Mouse (Mus musculus): ENCODE results near the gene Fam71f2. TPM values are rescaled to one million over a fixed set of nuclear protein-coding genes. Genes with fewer than 3 reads are reported as not detected.

Fam71f2 gene
- polyA plus RNA-seq, 1 experiment, result 0.20 TPM

DNA sequence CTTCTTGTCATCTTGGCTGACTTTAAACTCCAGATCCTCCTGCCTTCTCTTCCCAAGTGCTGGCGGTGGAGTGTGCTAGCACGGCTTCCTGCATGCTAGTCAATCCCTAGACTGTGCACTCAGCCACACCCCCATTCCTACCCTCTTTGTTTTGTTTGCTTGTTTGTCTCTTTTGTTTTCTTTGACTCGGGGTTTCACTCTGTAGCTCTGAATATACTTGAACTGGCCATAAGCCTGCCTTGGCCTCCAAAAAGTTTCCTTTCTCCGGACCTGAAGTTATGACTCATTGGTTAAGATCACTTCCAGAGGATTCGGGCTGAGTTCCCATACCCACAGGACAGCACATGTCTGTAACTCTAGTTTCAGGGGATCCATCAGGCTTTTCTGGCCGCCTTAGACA lies 9.3 kb downstream of the Fam71f2 start:
- H3K27me3 ChIP-seq (ENCODE audit: control insufficient read depth, insufficient read depth, low read length), result no peaks in the 10 kb centered on the region
- H3K36me3 ChIP-seq (ENCODE audit: control insufficient read depth, insufficient read depth, low read length), result no peaks in the 10 kb centered on the region
- H3K4me1 ChIP-seq (ENCODE audit: control insufficient read depth, insufficient read depth, insufficient read length, low read length), result no peaks in the 10 kb centered on the region
- no peak overlapping the region for H3K4me3 ChIP-seq (ENCODE audit: low read depth, low read length)
- TF ChIP-seq POLR2A (IDR thresholded peaks at IDR 0.05; ENCODE audit: low read depth, low read length) (no peak), CTCF (IDR thresholded peaks at IDR 0.05; ENCODE audit: extremely low read depth, insufficient read length, insufficient replicate concordance, low read depth, low read length) (no peak)
- 52% methylated on average over 6 of the region's 6 CpGs for WGBS
- no peak overlapping the region for H3K27ac ChIP-seq (ENCODE audit: insufficient read depth, low read depth, low read length)

DNA sequence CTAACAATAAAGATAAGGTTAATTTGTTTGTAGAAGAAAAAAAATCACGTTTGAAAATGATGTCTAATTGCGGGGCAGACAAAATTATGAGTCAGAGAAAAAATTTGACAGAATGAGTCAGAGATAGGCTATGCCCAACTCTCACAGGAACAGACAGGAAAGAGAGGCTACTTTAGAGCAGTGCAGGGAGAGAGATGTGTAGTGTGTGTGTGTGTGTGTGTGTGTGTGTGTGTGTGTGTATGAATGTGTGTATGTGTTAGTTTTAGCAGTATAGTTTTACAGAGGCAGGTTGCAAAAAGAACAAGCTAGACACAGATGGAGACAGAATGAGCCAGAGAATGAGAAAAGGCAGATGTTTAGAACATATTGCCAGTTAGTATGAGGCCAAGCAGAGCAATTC lies 19.7 kb downstream of the Fam71f2 start:
- WGBS, result 8% methylated on average over 2 of the region's 2 CpGs
- Histone ChIP-seq H3K27ac (ENCODE audit: insufficient read depth, low read depth, low read length) (no peak overlapping the region), H3K36me3 (ENCODE audit: control insufficient read depth, insufficient read depth, low read length) (no peaks in the 10 kb centered on the region), H3K4me1 (ENCODE audit: control insufficient read depth, insufficient read depth, insufficient read length, low read length) (no peaks in the 10 kb centered on the region), H3K4me3 (ENCODE audit: low read depth, low read length) (no peak overlapping the region), H3K27me3 (ENCODE audit: control insufficient read depth, insufficient read depth, low read length) (no peaks in the 10 kb centered on the region)
- no peak for TF ChIP-seq POLR2A (IDR thresholded peaks at IDR 0.05; ENCODE audit: low read depth, low read length)
- no peak for TF ChIP-seq CTCF (IDR thresholded peaks at IDR 0.05; ENCODE audit: extremely low read depth, insufficient read length, insufficient replicate concordance, low read depth, low read length)

DNA sequence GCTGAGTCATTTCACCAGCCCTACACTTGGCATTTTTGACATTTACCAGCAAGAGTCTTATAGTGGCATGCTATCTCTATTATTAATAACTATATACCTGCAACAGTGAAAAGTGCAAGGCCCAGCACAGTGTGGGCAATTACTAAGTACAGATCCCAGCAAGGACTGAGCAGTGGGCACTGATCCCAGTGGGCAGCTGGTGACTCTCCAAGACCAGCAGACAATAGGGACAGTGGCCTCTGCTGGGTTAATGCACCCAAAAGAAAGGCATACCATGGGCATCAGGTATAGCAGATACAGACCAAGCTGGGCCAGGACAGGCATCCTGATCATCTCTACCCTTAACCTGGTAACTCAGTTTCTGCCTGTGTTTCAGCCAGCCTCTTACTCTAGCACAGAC lies 23.9 kb downstream of the Fam71f2 start:
- Histone ChIP-seq H3K4me1 (ENCODE audit: control insufficient read depth, insufficient read depth, insufficient read length, low read length) (no peaks in the 10 kb centered on the region), H3K27ac (ENCODE audit: insufficient read depth, low read depth, low read length) (no peak overlapping the region), H3K36me3 (ENCODE audit: control insufficient read depth, insufficient read depth, low read length) (no peaks in the 10 kb centered on the region), H3K4me3 (ENCODE audit: low read depth, low read length) (no peak overlapping the region), H3K27me3 (ENCODE audit: control insufficient read depth, insufficient read depth, low read length) (no peaks in the 10 kb centered on the region)
- TF ChIP-seq CTCF (IDR thresholded peaks at IDR 0.05; ENCODE audit: extremely low read depth, insufficient read length, insufficient replicate concordance, low read depth, low read length) (no peak), POLR2A (IDR thresholded peaks at IDR 0.05; ENCODE audit: low read depth, low read length) (no peak)

DNA sequence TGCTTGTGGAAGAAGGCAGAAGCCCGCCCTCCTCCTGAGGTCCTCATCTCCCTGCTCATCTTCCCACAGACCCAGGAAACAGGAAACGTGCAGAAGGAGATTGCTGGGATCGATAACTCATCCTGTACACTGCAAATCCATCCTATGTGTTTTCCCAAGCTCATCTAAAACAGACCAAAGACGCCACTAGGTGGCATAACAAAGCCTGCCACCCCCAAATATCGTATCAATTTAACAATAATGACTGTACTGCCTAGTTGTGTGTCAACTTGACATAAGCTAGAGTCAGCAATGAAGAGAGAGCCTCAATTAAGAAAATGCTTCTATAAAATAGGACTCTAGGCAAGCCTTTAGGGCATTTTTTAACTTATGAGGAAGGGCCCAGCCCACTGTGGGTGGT lies 24.3 kb downstream of the Fam71f2 start:
- Histone ChIP-seq H3K4me1 (ENCODE audit: control insufficient read depth, insufficient read depth, insufficient read length, low read length) (no peaks in the 10 kb centered on the region), H3K36me3 (ENCODE audit: control insufficient read depth, insufficient read depth, low read length) (no peaks in the 10 kb centered on the region), H3K27me3 (ENCODE audit: control insufficient read depth, insufficient read depth, low read length) (no peaks in the 10 kb centered on the region), H3K4me3 (ENCODE audit: low read depth, low read length) (no peak overlapping the region), H3K27ac (ENCODE audit: insufficient read depth, low read depth, low read length) (no peak overlapping the region)
- TF ChIP-seq POLR2A (IDR thresholded peaks at IDR 0.05; ENCODE audit: low read depth, low read length) (no peak), CTCF (IDR thresholded peaks at IDR 0.05; ENCODE audit: extremely low read depth, insufficient read length, insufficient replicate concordance, low read depth, low read length) (no peak)
- 36% methylated on average over 5 of the region's 5 CpGs for WGBS

DNA sequence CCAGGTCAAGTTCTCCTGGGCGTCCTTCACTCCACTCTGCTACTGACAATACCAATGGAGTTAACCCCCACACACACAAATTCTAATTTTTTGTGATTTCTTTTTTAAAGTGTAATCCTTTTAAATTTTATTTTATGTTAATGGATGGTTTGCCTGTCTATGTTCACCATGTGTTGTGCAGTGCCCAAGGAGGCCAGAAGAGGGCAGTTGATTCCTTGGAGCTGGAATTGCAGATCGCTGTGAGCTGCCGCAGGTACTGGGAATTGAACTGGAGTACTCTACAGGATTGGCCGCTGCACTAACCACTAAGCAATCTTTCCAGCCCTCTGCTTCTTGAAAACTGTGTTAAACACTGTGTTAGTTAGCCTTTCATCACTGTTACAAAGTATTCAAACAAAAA lies 26.1 kb downstream of the Fam71f2 start:
- Histone ChIP-seq H3K4me3 (ENCODE audit: low read depth, low read length) (no peak overlapping the region), H3K27me3 (ENCODE audit: control insufficient read depth, insufficient read depth, low read length) (no peaks in the 10 kb centered on the region), H3K36me3 (ENCODE audit: control insufficient read depth, insufficient read depth, low read length) (no peaks in the 10 kb centered on the region), H3K4me1 (ENCODE audit: control insufficient read depth, insufficient read depth, insufficient read length, low read length) (no peaks in the 10 kb centered on the region), H3K27ac (ENCODE audit: insufficient read depth, low read depth, low read length) (no peak overlapping the region)
- 88% methylated on average over 4 of the region's 4 CpGs for WGBS
- TF ChIP-seq POLR2A (IDR thresholded peaks at IDR 0.05; ENCODE audit: low read depth, low read length) (no peak), CTCF (IDR thresholded peaks at IDR 0.05; ENCODE audit: extremely low read depth, insufficient read length, insufficient replicate concordance, low read depth, low read length) (no peak)

DNA sequence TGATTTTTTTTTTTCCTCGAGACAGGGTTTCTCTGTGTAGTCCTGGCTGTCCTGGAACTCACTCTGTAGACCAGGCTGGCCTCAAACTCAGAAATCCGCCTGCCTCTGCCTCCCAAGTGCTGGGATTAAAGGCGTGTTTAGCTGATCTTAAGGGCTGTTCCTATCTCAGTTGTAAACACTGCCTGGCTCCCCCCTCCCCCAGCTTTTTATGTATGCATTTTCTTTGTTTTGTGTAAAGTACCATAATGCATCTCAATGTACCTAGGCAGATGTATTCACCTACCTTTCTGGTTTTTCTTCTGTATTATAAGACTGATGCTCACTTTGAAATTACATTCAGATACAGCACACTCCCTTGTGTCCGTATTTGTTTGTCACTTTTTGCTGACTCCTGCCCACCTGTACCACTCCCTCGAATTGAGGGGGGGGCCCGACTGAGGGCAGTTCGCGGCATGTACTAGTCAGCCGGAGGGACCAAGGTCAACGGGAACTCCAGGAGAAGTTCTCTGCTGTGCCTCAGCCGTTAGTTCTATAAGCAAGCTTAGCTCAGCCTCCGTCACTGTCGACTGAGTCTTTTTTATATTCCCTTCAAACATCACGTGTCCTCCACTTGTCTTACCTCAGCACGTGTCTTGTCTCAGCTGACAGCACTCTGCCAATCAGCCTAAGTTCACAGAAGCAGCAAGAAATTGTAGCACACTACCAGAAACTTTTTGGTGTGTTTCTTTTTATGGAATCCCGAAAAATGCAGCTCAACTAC lies 29.6 kb downstream of the Fam71f2 start:
- WGBS, result 85% methylated on average over 16 of the region's 16 CpGs
- Histone ChIP-seq H3K4me3 (ENCODE audit: low read depth, low read length) (no peak overlapping the region), H3K27me3 (ENCODE audit: control insufficient read depth, insufficient read depth, low read length) (no peaks in the 10 kb centered on the region), H3K27ac (ENCODE audit: insufficient read depth, low read depth, low read length) (no peak overlapping the region), H3K4me1 (ENCODE audit: control insufficient read depth, insufficient read depth, insufficient read length, low read length) (no peaks in the 10 kb centered on the region), H3K36me3 (ENCODE audit: control insufficient read depth, insufficient read depth, low read length) (no peaks in the 10 kb centered on the region)
- no peak for TF ChIP-seq POLR2A (IDR thresholded peaks at IDR 0.05; ENCODE audit: low read depth, low read length)
- no peak for TF ChIP-seq CTCF (IDR thresholded peaks at IDR 0.05; ENCODE audit: extremely low read depth, insufficient read length, insufficient replicate concordance, low read depth, low read length)

DNA sequence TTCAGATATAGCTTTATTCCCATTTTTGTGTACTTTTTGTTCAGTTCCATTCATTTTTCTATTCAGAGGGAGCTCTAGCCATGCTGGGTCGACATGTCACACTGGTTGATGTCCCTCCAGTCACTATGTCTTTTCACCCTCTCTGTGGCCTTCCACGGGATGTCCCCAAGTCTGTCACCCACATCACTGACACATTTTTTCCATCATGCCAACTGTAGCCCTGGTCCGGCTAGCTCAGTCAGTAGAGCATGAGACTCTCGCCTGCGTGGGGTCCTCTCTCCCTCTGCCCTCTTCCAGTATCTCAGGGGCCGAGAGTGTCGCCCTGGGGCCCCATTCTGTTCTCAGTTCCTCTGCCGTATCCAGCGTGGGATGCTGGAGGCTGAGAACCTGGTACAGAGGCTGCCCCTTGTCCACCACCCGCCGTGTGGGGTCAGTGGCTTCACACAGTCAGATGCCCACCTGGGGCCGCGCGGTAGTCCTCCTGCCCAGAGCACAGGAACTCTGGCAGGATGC lies 34.4 kb downstream of the Fam71f2 start:
- WGBS, result 78% methylated on average over 14 of the region's 14 CpGs
- Histone ChIP-seq H3K27me3 (ENCODE audit: control insufficient read depth, insufficient read depth, low read length) (no peaks in the 10 kb centered on the region), H3K4me3 (ENCODE audit: low read depth, low read length) (no peak overlapping the region), H3K36me3 (ENCODE audit: control insufficient read depth, insufficient read depth, low read length) (no peaks in the 10 kb centered on the region), H3K4me1 (ENCODE audit: control insufficient read depth, insufficient read depth, insufficient read length, low read length) (no peaks in the 10 kb centered on the region), H3K27ac (ENCODE audit: insufficient read depth, low read depth, low read length) (no peak overlapping the region)
- no peak for TF ChIP-seq CTCF (IDR thresholded peaks at IDR 0.05; ENCODE audit: extremely low read depth, insufficient read length, insufficient replicate concordance, low read depth, low read length)
- no peak for TF ChIP-seq POLR2A (IDR thresholded peaks at IDR 0.05; ENCODE audit: low read depth, low read length)
